Mouse (Mus musculus) midbrain, embryonic 14.5 days (tissue): ENCODE measurements around the gene Gpr89. TPM values are rescaled to one million over a fixed set of nuclear protein-coding genes. Genes with fewer than 3 reads are reported as not detected.

Experiments used
- ATAC-seq: fragments of 200-750 bp; cut with Nextera tagmentation; 2 replicates; pipeline ENCODE4 v1.8.0; 2017; ENCODE audit warnings: moderate number of reproducible peaks, moderate library complexity; ENCODE audit not compliant: low FRiP score, low TSS enrichment
- DNase-seq: peaks from one replicate; pipeline ENCODE4 v3.0.0-alpha.2; 2015
- H3K27ac ChIP-seq: fragments of 300-500 bp; sonication (generic); replicated peaks from 2 replicates; pipeline ENCODE4 v1.5.1; 2014; ENCODE audit warnings: mild to moderate bottlenecking, low read depth, low read length, moderate library complexity
- H3K27me3 ChIP-seq: fragments of 300-500 bp; sonication (generic); 2 replicates; pipeline ENCODE4 v1.6.1; 2014; ENCODE audit warnings: low read length, control low read depth, mixed read lengths; ENCODE audit not compliant: control insufficient read depth, insufficient read depth
- H3K36me3 ChIP-seq: fragments of 300-500 bp; sonication (generic); 2 replicates; pipeline ENCODE4 v1.6.1; 2014; ENCODE audit warnings: low read length, control low read depth; ENCODE audit not compliant: control insufficient read depth, insufficient read depth
- H3K4me1 ChIP-seq: fragments of 300-500 bp; sonication (generic); 2 replicates; pipeline ENCODE4 v1.6.1; 2014; ENCODE audit warnings: mild to moderate bottlenecking, antibody characterized with exemption, low read length, control low read depth; ENCODE audit not compliant: control insufficient read depth, insufficient read depth
- H3K4me2 ChIP-seq: fragments of 300-500 bp; sonication (generic); 2 replicates; pipeline ENCODE4 v1.6.1; 2014; ENCODE audit warnings: mild to moderate bottlenecking, low read length, moderate library complexity
- H3K4me3 ChIP-seq: fragments of 300-500 bp; sonication (generic); replicated peaks from 2 replicates; pipeline ENCODE4 v1.5.1; 2014; ENCODE audit warnings: low read depth, low read length
- H3K9ac ChIP-seq: fragments of 300-500 bp; sonication (generic); replicated peaks from 2 replicates; pipeline ENCODE4 v1.6.1; 2014; ENCODE audit warnings: mild to moderate bottlenecking, low read length, moderate library complexity
- H3K9me3 ChIP-seq: fragments of 300-500 bp; sonication (generic); 2 replicates; pipeline ENCODE4 v1.6.1; 2016; ENCODE audit warnings: low read length, control low read depth, mixed read lengths; ENCODE audit not compliant: control insufficient read depth
- WGBS: fragments of 180-500 bp; shearing (Covaris S2); extraction: QIAGEN DNeasy Blood & Tissue Kit; methylation state at CpG from one replicate; pipeline ENCODE4 v1.1.7; 2014; 5-methylcytosine and 5-hydroxymethylcytosine counted together
- polyA plus RNA-seq: library from polyadenylated mRNA; unstranded; fragments of >200 nt; fragmentation: Nextera tagmentation; extraction: Ambion mirVana; gene quantifications from 2 replicates; pipeline ENCODE4 v1.2.1, GENCODE M21; 2014

The Gpr89 gene
- polyA plus RNA-seq, 1 experiment from 2014 or later = 40.7 TPM

- Histone ChIP-seq H3K4me2 (no peak overlapping the region), H3K36me3 (peaks cover 80% of the 10 kb centered on the region), H3K9ac (no peak overlapping the region), H3K27ac (no peak overlapping the region), H3K27me3 (no peaks in the 10 kb centered on the region), H3K9me3 (no peaks in the 10 kb centered on the region), H3K4me3 (no peak overlapping the region), H3K4me1 (no peaks in the 10 kb centered on the region)
- ATAC-seq (no peak), DNase-seq (no peak)
- 90% methylated on average over 9 of the region's 9 CpGs for WGBS
These were observed 25.6 kb downstream of the Gpr89 start for GRCm38 (mm10) chr3:96879536-96879935.

- Histone ChIP-seq H3K36me3 (peaks cover 81% of the 10 kb centered on the region), H3K9me3 (no peaks in the 10 kb centered on the region)
- 92% methylated on average over 7 of the region's 7 CpGs for WGBS
These were observed 30.2 kb downstream of the Gpr89 start for GRCm38 (mm10) chr3:96874808-96875571.

GRCm38 (mm10) chr3:96872501-96872900, 32.6 kb downstream of the Gpr89 start:
- ATAC-seq (no peak), DNase-seq (no peak)
- H3K36me3 ChIP-seq = peaks cover 85% of the 10 kb centered on the region
- no peaks in the 10 kb centered on the region for H3K4me1 ChIP-seq
- no peak overlapping the region for H3K27ac ChIP-seq
- no peak overlapping the region for H3K4me3 ChIP-seq
- H3K27me3 ChIP-seq = no peaks in the 10 kb centered on the region
- H3K9ac ChIP-seq = no peak overlapping the region
- H3K9me3 ChIP-seq = no peaks in the 10 kb centered on the region
- 95% methylated on average over 8 of the region's 8 CpGs for whole genome bisulfite sequencing
- H3K4me2 ChIP-seq = no peak overlapping the region

More at GRCm38 (mm10) chr3:96874808-96875571, 30.2 kb downstream of the Gpr89 start:
- Histone ChIP-seq H3K4me1 (no peaks in the 10 kb centered on the region), H3K4me2 (no peak overlapping the region), H3K4me3 (no peak overlapping the region), H3K9ac (no peak overlapping the region), H3K27me3 (no peaks in the 10 kb centered on the region), H3K27ac (no peak overlapping the region)
- no peak for ATAC-seq
- no peak for DNase-seq

GRCm38 (mm10) chr3:96871070-96871469, 34.1 kb downstream of the Gpr89 start:
- H3K27me3 ChIP-seq = no peaks in the 10 kb centered on the region
- 92% methylated on average over 8 of the region's 8 CpGs for WGBS
- H3K9ac ChIP-seq = no peak overlapping the region
- peaks cover 77% of the 10 kb centered on the region for H3K36me3 ChIP-seq
- ATAC-seq = no peak
- no peaks in the 10 kb centered on the region for H3K9me3 ChIP-seq
- H3K4me2 ChIP-seq = no peak overlapping the region
- DNase-seq = no peak
- no peak overlapping the region for H3K4me3 ChIP-seq
- no peak overlapping the region for H3K27ac ChIP-seq
- no peaks in the 10 kb centered on the region for H3K4me1 ChIP-seq

DNA sequence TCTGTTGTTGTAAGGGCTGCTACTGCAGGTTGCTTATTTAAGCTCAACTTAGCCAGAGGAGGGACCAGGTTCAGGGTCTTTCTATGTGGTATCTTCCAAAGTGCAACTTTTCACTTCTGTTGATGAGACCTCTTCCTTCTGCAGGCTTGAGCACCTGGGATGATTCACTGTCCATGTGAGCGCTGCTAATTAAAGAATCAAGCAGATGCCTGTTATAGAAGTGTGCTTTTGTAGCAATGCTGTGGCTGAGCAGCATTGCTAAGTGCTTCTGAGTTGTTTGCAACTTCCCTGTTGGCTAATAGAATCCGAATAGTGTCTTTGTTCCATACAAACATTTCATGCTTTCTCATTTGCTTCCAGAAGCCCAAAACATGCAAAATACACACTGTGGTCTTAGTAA, 34.9 kb downstream of the Gpr89 start:
- Histone ChIP-seq H3K4me1 (no peaks in the 10 kb centered on the region), H3K9me3 (no peaks in the 10 kb centered on the region), H3K36me3 (peaks cover 72% of the 10 kb centered on the region), H3K9ac (no peak overlapping the region), H3K27me3 (no peaks in the 10 kb centered on the region), H3K27ac (no peak overlapping the region), H3K4me3 (no peak overlapping the region), H3K4me2 (no peak overlapping the region)
- WGBS = 95% methylated on average over 2 of the region's 2 CpGs
- DNase-seq (no peak), ATAC-seq (no peak)

DNA sequence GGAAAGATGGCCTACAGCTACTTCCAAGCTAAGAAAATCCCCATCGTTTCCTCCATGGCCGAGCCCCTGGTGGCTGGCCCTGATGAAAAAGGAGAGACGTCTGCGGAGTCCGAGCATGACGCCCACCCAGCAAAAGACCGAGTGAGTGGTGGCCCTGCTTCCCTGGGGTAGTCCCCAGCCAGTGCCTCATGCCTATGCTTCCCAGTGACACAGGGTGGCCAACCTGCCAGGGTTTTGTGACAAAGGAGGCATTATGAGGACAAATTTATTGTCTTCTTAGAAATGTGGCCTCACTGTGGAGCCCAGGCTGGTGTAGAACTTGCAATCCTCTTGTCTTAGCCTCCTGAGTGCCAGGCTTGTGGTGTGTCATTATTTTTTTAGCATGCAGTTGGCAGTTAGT, 36.1 kb downstream of the Gpr89 start:
- ATAC-seq (no peak), DNase-seq (no peak)
- Histone ChIP-seq H3K4me3 (no peak overlapping the region), H3K9me3 (no peaks in the 10 kb centered on the region), H3K4me2 (no peak overlapping the region), H3K36me3 (peaks cover 62% of the 10 kb centered on the region), H3K9ac (no peak overlapping the region), H3K27me3 (no peaks in the 10 kb centered on the region), H3K4me1 (no peaks in the 10 kb centered on the region), H3K27ac (no peak overlapping the region)
- 93% methylated on average over 7 of the region's 7 CpGs for WGBS

DNA sequence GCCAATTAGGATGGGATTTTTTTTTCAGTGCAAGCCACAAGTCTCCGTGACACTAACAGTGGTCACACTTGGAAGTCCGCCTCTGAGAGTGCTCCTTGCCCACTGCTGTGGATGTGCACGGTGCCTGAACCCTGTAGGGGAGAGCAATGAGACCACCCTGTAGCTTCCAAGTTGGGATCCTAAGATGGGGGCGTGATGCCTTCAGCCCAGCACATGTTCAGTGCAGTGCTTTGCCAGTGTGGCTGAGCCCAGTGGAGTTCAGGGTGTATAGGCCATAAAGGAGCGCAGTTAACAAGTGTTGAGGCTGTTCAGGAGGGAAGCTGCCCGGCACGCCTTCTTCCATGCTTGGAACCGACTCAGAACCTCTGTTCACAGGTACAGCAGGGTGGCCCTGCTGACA, 36.6 kb downstream of the Gpr89 start:
- ATAC-seq = no peak
- H3K9me3 ChIP-seq = no peaks in the 10 kb centered on the region
- H3K4me2 ChIP-seq = no peak overlapping the region
- H3K36me3 ChIP-seq = peaks cover 57% of the 10 kb centered on the region
- DNase-seq = no peak
- no peak overlapping the region for H3K4me3 ChIP-seq
- H3K27me3 ChIP-seq = no peaks in the 10 kb centered on the region
- WGBS = 94% methylated on average over 8 of the region's 8 CpGs
- H3K9ac ChIP-seq = no peak overlapping the region
- H3K4me1 ChIP-seq = no peaks in the 10 kb centered on the region
- no peak overlapping the region for H3K27ac ChIP-seq

DNA sequence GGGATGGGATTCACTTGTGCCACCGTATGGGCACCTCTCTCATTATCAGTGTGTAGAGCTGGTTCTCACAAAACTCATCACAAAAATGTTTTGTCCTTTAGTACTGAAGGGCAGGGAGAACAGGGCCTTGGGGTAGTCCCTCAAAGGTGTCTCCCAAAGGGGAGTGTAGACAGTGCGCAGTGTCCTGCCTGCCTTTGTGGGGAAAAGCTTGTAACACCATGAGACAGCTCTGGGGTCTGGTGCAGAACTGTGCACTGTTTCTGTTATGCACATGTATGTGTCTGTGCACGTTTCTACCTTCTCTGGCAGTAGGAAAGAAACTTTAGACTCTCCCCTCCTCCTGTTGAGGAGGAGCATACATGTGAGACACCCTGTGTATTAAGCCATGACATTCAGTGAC, 37.3 kb downstream of the Gpr89 start:
- Histone ChIP-seq H3K9me3 (no peaks in the 10 kb centered on the region), H3K4me1 (no peaks in the 10 kb centered on the region), H3K4me2 (no peak overlapping the region), H3K27ac (no peak overlapping the region), H3K4me3 (no peak overlapping the region), H3K9ac (no peak overlapping the region), H3K36me3 (peaks cover 51% of the 10 kb centered on the region), H3K27me3 (no peaks in the 10 kb centered on the region)
- no peak for ATAC-seq
- no peak for DNase-seq
- over 99% methylated on average over 3 of the region's 3 CpGs for WGBS

DNA sequence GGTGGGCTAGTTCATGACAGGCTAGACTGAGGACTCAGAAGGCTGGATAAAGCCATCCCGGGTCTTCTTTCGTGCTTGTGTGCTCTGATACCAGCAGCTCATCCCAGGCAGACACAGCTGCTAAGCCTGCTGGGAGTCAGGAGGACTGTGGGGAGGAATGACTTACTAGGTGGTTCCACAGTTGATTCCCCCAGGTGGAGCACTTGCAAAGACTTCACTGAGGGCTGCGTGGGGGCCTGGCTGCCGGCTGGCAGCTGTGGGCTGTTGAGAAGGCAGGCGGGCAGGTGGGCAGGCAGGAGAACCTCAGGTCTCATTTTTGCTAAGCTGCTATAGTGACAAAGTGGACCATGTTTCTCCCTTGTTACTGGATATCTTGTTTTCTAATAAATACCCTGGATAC, 44.6 kb downstream of the Gpr89 start:
- DNase-seq (no peak), ATAC-seq (no peak)
- H3K4me2 ChIP-seq = no peak overlapping the region
- H3K9me3 ChIP-seq = no peaks in the 10 kb centered on the region
- H3K4me1 ChIP-seq = no peaks in the 10 kb centered on the region
- no peaks in the 10 kb centered on the region for H3K36me3 ChIP-seq
- 92% methylated on average over 5 of the region's 5 CpGs for WGBS
- H3K27me3 ChIP-seq = no peaks in the 10 kb centered on the region
- no peak overlapping the region for H3K27ac ChIP-seq
- no peak overlapping the region for H3K9ac ChIP-seq
- H3K4me3 ChIP-seq = no peak overlapping the region
